Comparison of ENCODE assay signal across 15 mouse cellular contexts in genomic region chr11:114597225-114597624, GRCm38 (mm10).
DNase-seq lines count a peak whose midpoint lies in the region; ATAC-seq and TF ChIP-seq lines count a peak whose summit lies in the region.
"Had no signal": no experiment of that assay in that cellular context is flagged by ENCODE, and none has a peak within 500 bp of the region (broad histone marks: within the 10 kb centered on the region; RNA-seq: fewer than 3 reads in every experiment).

No protein-coding gene starts in this region.

- peak; percentile 60 for ATAC-seq in forebrain, postnatal 0 days
- peak; percentile 81 for ATAC-seq in midbrain, embryonic 12.5 days (ENCODE audit: low FRiP score, low read depth)

- H3K27me3 ChIP-seq in forebrain, postnatal 0 days (ENCODE audit: insufficient read depth, low read length): no peaks in the 10 kb centered on the region
- no peaks in the 10 kb centered on the region for H3K27me3 ChIP-seq in midbrain, embryonic 12.5 days
- H3K27me3 ChIP-seq: liver, embryonic 13.5 days had no signal

- no peak for TF ChIP-seq CTCF in forebrain, postnatal 0 days (IDR thresholded peaks at IDR 0.05; ENCODE audit: low read depth)

- no peak overlapping the region for H3K27ac ChIP-seq in forebrain, postnatal 0 days (ENCODE audit: low read depth, low read length)
- H3K27ac ChIP-seq in midbrain, embryonic 12.5 days (replicated peaks): peak overlapping the region; percentile 49
- H3K27ac ChIP-seq: heart, embryonic 10.5 days; liver, embryonic 13.5 days; macrophage had no signal

- H3K4me2 ChIP-seq in forebrain, postnatal 0 days (ENCODE audit: low read depth): no peak overlapping the region
- H3K4me2 ChIP-seq in midbrain, embryonic 12.5 days (replicated peaks): no peak overlapping the region
- H3K4me2 ChIP-seq: liver, embryonic 13.5 days had no signal

- no peaks in the 10 kb centered on the region for H3K36me3 ChIP-seq in forebrain, postnatal 0 days (ENCODE audit: insufficient read depth)
- H3K36me3 ChIP-seq in midbrain, embryonic 12.5 days: no peaks in the 10 kb centered on the region
- H3K36me3 ChIP-seq: heart, embryonic 10.5 days; liver, embryonic 13.5 days had no signal

- no peak overlapping the region for H3K9ac ChIP-seq in forebrain, postnatal 0 days
- H3K9ac ChIP-seq in midbrain, embryonic 12.5 days (replicated peaks): no peak overlapping the region
- H3K9ac ChIP-seq: liver, embryonic 13.5 days had no signal

- H3K4me3 ChIP-seq in forebrain, postnatal 0 days (ENCODE audit: low read depth, low read length): no peak overlapping the region
- H3K4me3 ChIP-seq in midbrain, embryonic 12.5 days: no peak overlapping the region
- H3K4me3 ChIP-seq: heart, embryonic 10.5 days; liver, embryonic 13.5 days had no signal

- WGBS in forebrain, postnatal 0 days: 8% methylated on average over 2 of the region's 2 CpGs
- WGBS in midbrain, embryonic 12.5 days: 3% methylated on average over 2 of the region's 2 CpGs

- peak; percentile 28 for DNase-seq in layer of hippocampus, adult 11-12 months (ENCODE audit: low spot score)
- DNase-seq in layer of hippocampus, adult 9-10 months (ENCODE audit: low spot score): no peak
- peak; percentile 67 for DNase-seq in embryo, embryonic 10.5 days (ENCODE audit: low spot score)
- peak; percentile 34 for DNase-seq in forebrain, postnatal 0 days
- no peak for DNase-seq in urinary bladder, adult 18-20 months (ENCODE audit: low spot score in 2 of 2)
- DNase-seq in spleen, adult 18-20 months: no peak
- DNase-seq in gastrocnemius, adult 8-10 months (ENCODE audit: low spot score in 2 of 2): no peak
- DNase-seq: adrenal gland, adult 8-10 months; B cell, adult 2 months; cerebellum, adult 9-10 months; liver, embryonic 13.5 days; thymus, postnatal 14 days had no signal

- H3K9me3 ChIP-seq in forebrain, postnatal 0 days (ENCODE audit: low read length): no peaks in the 10 kb centered on the region
- H3K9me3 ChIP-seq in midbrain, embryonic 12.5 days: no peaks in the 10 kb centered on the region
- H3K9me3 ChIP-seq: heart, embryonic 10.5 days; liver, embryonic 13.5 days had no signal

- H3K4me1 ChIP-seq in forebrain, postnatal 0 days (ENCODE audit: insufficient read depth): no peaks in the 10 kb centered on the region
- peaks cover 18% of the 10 kb centered on the region for H3K4me1 ChIP-seq in midbrain, embryonic 12.5 days
- H3K4me1 ChIP-seq: heart, embryonic 10.5 days; liver, embryonic 13.5 days had no signal

Comparison
In these comparisons a context has a peak if more than half of its experiments do, and no peak if none do; other contexts are left out.
1. DNase-seq: peak in layer of hippocampus, adult 11-12 months (single experiment), embryo, embryonic 10.5 days (single experiment) and forebrain, postnatal 0 days (single experiment); none in layer of hippocampus, adult 9-10 months (single experiment), urinary bladder, adult 18-20 months (0 of 2), spleen, adult 18-20 months (0 of 2) and gastrocnemius, adult 8-10 months (0 of 2).